Mouse (Mus musculus) limb, embryonic 10.5 days (tissue): Measurements from ENCODE around the gene Olfr609. TPM values are rescaled to one million over a fixed set of nuclear protein-coding genes. Genes with fewer than 3 reads are reported as not detected.
"Not testable (repeated sequence)": the region's sequence is repeated elsewhere in the genome, so short reads cannot be mapped to it uniquely, and the experiment has no call there.

ENCODE experiments used
- DNase-seq: peaks from one replicate; pipeline ENCODE4 v3.0.0-alpha.2; 2017; ENCODE audit warnings: low spot score
- H3K27ac ChIP-seq: fragments of 300-500 bp; sonication (generic); 2 replicates; pipeline ENCODE4 v1.5.1; 2016; ENCODE audit warnings: mild to moderate bottlenecking
- H3K27me3 ChIP-seq: fragments of 300-500 bp; sonication (generic); 2 replicates; pipeline ENCODE4 v1.6.1; 2016; ENCODE audit warnings: low read depth, mild to moderate bottlenecking; ENCODE audit not compliant: poor library complexity, severe bottlenecking
- H3K36me3 ChIP-seq: fragments of 300-500 bp; sonication (generic); 2 replicates; pipeline ENCODE4 v1.6.1; 2016; ENCODE audit warnings: mild to moderate bottlenecking, moderate library complexity
- H3K4me1 ChIP-seq: fragments of 300-500 bp; sonication (generic); 2 replicates; pipeline ENCODE4 v1.6.1; 2016
- H3K4me3 ChIP-seq: fragments of 300-500 bp; sonication (generic); 2 replicates; pipeline ENCODE4 v1.5.1; 2016; ENCODE audit warnings: mild to moderate bottlenecking, moderate library complexity
- H3K9me3 ChIP-seq: fragments of 300-500 bp; sonication (generic); replicated peaks from 2 replicates; pipeline ENCODE4 v1.6.1; 2016; ENCODE audit warnings: mild to moderate bottlenecking
- WGBS: fragments of 180-500 bp; shearing (Covaris S2); methylation state at CpG from one replicate; pipeline ENCODE4 v1.1.7; 2016; 5-methylcytosine and 5-hydroxymethylcytosine counted together
- polyA plus RNA-seq: library from polyadenylated mRNA; unstranded; fragments of >200 nt; fragmentation: Nextera tagmentation; extraction: Ambion mirVana; gene quantifications from 2 replicates; pipeline ENCODE4 v1.2.1, GENCODE M21; 2016

Olfr609 gene
- polyA plus RNA-seq = not detected in 2 replicates

DNA sequence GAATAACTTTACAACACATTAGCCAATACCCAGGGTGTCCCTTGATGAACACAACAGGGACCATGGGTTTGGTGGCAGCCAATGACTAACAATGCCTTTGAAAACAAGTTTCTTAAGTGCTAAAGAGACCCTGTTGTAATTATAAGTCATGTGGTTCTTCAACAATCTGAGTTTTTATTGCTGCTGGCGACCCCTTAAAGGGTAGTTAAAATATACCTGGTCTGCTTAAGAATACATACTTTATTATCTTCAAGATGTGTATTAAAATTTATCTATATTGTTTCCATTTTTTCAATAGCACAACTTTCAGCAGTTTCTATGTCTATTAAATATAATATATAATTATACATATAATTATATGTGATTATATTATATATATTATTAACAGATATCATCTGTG is at the start of gene Olfr609:
Gene Olfr609 (minus strand): TSS at position 101 of the 400 bp plus-strand sequence.
- H3K9me3 ChIP-seq = no peaks in the 10 kb centered on the region
- H3K27me3 ChIP-seq = no peaks in the 10 kb centered on the region
- no peak within 1 kb of the TSS for H3K27ac ChIP-seq
- DNase-seq = no peak
- no peaks in the 10 kb centered on the region for H3K4me1 ChIP-seq
- WGBS = 72% methylated on average over 1 of the region's 1 CpGs
- no peaks in the 10 kb centered on the region for H3K36me3 ChIP-seq
- H3K4me3 ChIP-seq = no peak within 1 kb of the TSS

DNA sequence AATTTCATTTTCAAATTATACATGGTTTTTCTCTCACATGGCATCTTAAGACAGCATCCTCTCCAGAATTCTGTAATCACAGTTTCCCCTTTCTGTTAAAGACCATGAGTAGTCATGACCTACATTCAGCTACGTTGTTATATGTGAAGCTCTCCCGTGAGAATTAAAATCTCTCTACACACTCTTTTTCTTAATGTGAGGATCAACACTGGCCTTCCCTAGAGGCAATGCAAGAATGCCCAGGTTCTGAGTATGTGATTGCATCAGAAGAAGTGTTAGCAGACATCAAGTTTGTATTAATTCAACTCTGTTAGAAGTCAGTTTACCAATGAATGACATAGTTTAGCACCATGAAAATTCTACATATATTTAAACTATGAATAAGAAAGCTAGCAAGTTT is 44.8 kb upstream of the Olfr609 start, which contains the start of gene Olfr612:
Gene Olfr612 (minus strand): TSS at position 101 of the 400 bp plus-strand sequence.
- not testable (repeated sequence) for H3K27ac ChIP-seq, H3K27me3 ChIP-seq, H3K4me1 ChIP-seq, DNase-seq, H3K9me3 ChIP-seq, H3K4me3 ChIP-seq, H3K36me3 ChIP-seq
- 93% methylated on average over 2 of the region's 2 CpGs for WGBS

DNA sequence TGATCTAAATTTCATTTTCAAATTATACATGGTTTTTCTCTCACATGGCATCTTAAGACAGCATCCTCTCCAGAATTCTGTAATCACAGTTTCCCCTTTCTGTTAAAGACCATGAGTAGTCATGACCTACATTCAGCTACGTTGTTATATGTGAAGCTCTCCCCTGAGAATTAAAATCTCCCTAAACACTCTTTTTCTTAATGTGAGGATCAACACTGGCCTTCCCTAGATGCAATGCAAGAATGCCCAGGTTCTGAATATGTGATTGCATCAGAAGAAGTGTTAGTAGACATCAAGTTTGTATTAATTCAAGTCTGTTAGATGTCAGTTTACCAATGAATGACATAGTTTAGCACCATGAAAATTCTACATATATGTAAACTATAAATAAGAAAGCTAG is 22.9 kb upstream of the Olfr609 start, which contains the start of gene Olfr611:
Gene Olfr611 (minus strand): TSS at position 101 of the 400 bp plus-strand sequence.
- not testable (repeated sequence) for H3K4me1 ChIP-seq, DNase-seq, H3K27ac ChIP-seq, H3K9me3 ChIP-seq, H3K27me3 ChIP-seq, H3K4me3 ChIP-seq, H3K36me3 ChIP-seq
- WGBS = 81% methylated on average over 1 of the region's 1 CpGs

DNA sequence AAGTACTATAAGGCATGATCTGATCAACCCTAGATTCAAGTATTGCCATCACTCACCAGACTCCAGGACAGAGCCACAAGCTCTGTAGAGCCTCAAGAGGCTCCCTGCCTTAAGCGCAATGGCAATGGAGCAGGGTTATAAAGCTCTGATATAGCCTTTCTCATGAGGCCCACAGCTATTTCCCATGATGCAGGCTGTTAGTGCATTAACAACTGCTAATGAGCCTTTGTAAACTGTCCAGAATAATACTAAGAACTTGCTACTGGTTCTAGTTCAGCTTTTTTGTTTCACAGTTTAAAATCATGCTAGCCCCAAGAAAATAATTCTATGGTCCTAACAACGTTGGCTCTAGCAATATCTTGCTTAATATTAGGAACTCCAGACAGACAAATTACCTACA is 14.2 kb upstream of the Olfr609 start, which contains the start of gene Olfr610:
Gene Olfr610 (minus strand): TSS at position 101 of the 400 bp plus-strand sequence.
- Histone ChIP-seq H3K9me3 (no peaks in the 10 kb centered on the region), H3K27me3 (no peaks in the 10 kb centered on the region), H3K27ac (no peak within 1 kb of the TSS), H3K4me3 (no peak within 1 kb of the TSS), H3K36me3 (no peaks in the 10 kb centered on the region), H3K4me1 (no peaks in the 10 kb centered on the region)
- 84% methylated on average over 2 of the region's 2 CpGs for WGBS
- no peak for DNase-seq

DNA sequence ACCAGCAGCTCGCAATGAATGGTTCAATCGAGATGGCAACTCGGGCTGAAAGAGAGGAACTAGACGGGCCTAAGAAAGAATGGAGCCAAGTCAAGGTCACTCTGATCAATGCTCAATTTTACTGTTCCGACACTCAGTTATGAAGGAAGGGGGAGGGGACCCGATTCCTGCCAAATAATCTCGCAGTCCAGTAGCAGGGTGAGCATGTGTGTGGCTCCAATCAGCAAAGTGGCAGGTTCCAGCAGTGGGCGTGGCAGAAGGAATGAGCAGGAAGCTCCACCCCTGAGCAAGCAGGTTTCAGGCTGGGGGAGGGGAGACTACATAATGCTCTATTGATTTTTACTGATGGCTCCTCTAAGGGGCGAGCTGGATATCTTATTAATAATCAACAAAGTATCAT is 20.8 kb downstream of the Olfr609 start:
- H3K27me3 ChIP-seq, H3K27ac ChIP-seq, H3K4me3 ChIP-seq, DNase-seq, H3K36me3 ChIP-seq, H3K9me3 ChIP-seq, H3K4me1 ChIP-seq: not testable (repeated sequence)
- 92% methylated on average over 9 of the region's 9 CpGs for WGBS

DNA sequence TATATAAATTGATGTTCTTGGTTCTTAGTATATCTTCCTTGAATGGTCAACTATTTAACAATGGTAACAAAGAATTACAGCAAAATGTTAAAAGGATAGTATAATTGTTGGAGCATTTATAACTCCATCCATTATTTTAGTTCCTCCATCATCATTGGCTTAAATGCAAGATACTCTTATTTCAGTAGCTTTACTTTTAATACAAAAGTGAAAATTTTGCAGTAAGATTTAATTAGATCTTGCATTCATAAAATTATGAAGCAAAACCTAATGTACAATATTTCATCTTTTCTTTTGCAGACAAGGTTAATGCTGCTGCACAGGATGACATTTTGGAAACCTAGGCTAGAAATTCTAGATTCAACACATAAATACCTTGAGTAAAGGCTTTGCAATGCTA is 28.3 kb downstream of the Olfr609 start, which contains the start of gene Olfr608:
Gene Olfr608 (plus strand): TSS at position 301 of the 400 bp plus-strand sequence.
- Histone ChIP-seq H3K36me3 (no peaks in the 10 kb centered on the region), H3K4me3 (no peak within 1 kb of the TSS), H3K9me3 (no peaks in the 10 kb centered on the region), H3K27ac (no peak within 1 kb of the TSS), H3K4me1 (no peaks in the 10 kb centered on the region), H3K27me3 (no peaks in the 10 kb centered on the region)
- DNase-seq = no peak

DNA sequence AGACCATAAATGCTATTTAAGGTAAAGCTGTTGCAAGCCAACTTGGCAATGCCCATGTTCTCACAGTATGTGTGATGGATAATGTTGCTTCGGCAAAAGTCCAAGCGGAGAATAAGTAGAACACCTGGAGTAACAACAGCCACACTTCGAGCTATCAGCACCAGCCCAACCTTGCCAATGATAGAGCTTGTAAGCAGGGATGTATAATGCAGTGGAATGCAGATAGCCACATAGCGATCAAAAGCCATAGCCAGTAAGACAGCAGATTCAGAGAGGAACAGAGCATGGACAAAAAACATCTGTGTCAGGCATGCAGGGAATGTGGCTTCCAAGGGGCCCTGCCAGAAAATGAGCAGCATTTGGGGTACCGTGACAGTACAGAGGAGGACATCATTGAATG is 37.3 kb downstream of the Olfr609 start:
- 94% methylated on average over 5 of the region's 5 CpGs for WGBS
- Histone ChIP-seq H3K4me1 (no peaks in the 10 kb centered on the region), H3K9me3 (no peaks in the 10 kb centered on the region), H3K27ac (no peak overlapping the region), H3K27me3 (no peaks in the 10 kb centered on the region), H3K4me3 (no peak overlapping the region), H3K36me3 (no peaks in the 10 kb centered on the region)
- DNase-seq = no peak

DNA sequence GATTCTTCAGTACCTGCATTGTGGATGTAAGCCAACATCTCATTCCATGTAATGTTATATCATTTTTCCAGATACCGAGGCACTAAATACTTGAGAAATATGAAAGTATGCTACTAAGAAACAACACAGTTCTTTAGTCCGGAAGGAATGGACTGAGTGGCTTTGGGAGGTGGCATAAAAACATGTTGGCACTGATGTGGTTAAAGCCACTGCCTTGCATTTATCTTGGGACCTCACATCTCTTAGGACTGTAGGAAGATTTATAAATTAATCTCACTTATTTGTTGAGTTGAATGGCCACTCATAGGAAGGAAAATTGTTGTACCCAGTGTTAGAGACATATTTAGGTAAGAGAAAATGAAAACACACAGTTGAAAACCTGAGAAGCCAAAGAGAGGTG is 49.1 kb downstream of the Olfr609 start, which contains the start of gene Olfr606:
Gene Olfr606 (plus strand): TSS at position 301 of the 400 bp plus-strand sequence.
- H3K27ac ChIP-seq = no peak within 1 kb of the TSS
- WGBS = 94% methylated on average over 2 of the region's 2 CpGs
- H3K9me3 ChIP-seq = no peaks in the 10 kb centered on the region
- H3K4me3 ChIP-seq = no peak within 1 kb of the TSS
- no peak for DNase-seq
- no peaks in the 10 kb centered on the region for H3K27me3 ChIP-seq
- H3K4me1 ChIP-seq = no peaks in the 10 kb centered on the region
- no peaks in the 10 kb centered on the region for H3K36me3 ChIP-seq

DNA sequence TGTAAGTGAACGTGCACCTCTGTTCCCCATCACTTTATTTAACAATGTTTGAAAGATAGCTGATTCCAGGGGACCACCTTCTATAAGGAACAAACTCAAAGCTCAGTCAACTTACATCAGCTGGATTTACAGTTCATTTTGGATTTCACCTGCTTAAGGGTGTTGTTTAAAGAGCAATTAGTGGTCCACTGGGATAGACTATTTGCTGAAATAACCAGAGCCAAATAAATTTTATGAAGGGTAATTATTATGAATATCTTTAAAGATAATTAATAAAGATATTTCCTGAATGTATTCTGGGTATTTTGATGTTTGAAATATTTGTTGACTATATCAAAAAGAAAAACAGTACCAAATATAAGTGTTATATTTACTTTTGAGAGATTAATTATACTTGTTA is 52.5 kb downstream of the Olfr609 start, which contains the start of gene Olfr605:
Gene Olfr605 (minus strand): TSS at position 101 of the 400 bp plus-strand sequence.
- no peak for DNase-seq
- H3K9me3 ChIP-seq = no peaks in the 10 kb centered on the region
- no peak within 1 kb of the TSS for H3K27ac ChIP-seq
- no peaks in the 10 kb centered on the region for H3K4me1 ChIP-seq
- H3K27me3 ChIP-seq = no peaks in the 10 kb centered on the region
- H3K4me3 ChIP-seq = no peak within 1 kb of the TSS
- no peaks in the 10 kb centered on the region for H3K36me3 ChIP-seq
- WGBS = 97% methylated on average over 1 of the region's 1 CpGs

Other genes starting within 250 kb of the Olfr609 start
- gene Usp17ld, start 245.6 kb downstream of the Olfr609 start, polyA plus RNA-seq = not detected in 2 replicates
- gene Olfr596, start 192.4 kb downstream of the Olfr609 start, polyA plus RNA-seq = not detected in 2 replicates
- not detected in 2 replicates for gene Olfr597, start 181.7 kb downstream of the Olfr609 start, polyA plus RNA-seq
- gene Olfr598, start 174.5 kb downstream of the Olfr609 start, polyA plus RNA-seq = not detected in 2 replicates
- gene Olfr599, start 162.1 kb downstream of the Olfr609 start, polyA plus RNA-seq = not detected in 2 replicates
- not detected in 2 replicates for gene Olfr600, start 148.4 kb downstream of the Olfr609 start, polyA plus RNA-seq
- gene Olfr601, start 135.4 kb downstream of the Olfr609 start, polyA plus RNA-seq = not detected in 2 replicates
- not detected in 2 replicates for gene Olfr603, start 111.9 kb downstream of the Olfr609 start, polyA plus RNA-seq
- 0.08 TPM in 1 of 2 replicates, not detected in the other for gene Usp17lc, start 83.0 kb downstream of the Olfr609 start, polyA plus RNA-seq
- gene Olfr605, start 52.6 kb downstream of the Olfr609 start, polyA plus RNA-seq = not detected in 2 replicates
- not detected in 2 replicates for gene Olfr606, start 49.0 kb downstream of the Olfr609 start, polyA plus RNA-seq
- gene Olfr607, start 33.9 kb downstream of the Olfr609 start, polyA plus RNA-seq = not detected in 2 replicates
- gene Olfr608, start 28.2 kb downstream of the Olfr609 start, polyA plus RNA-seq = not detected in 2 replicates
- gene Olfr610, start 14.1 kb upstream of the Olfr609 start, polyA plus RNA-seq = not detected in 2 replicates
- gene Olfr611, start 22.8 kb upstream of the Olfr609 start, polyA plus RNA-seq = not detected in 2 replicates
- not detected in 2 replicates for gene Olfr612, start 44.7 kb upstream of the Olfr609 start, polyA plus RNA-seq
- gene Olfr613, start 50.0 kb upstream of the Olfr609 start, polyA plus RNA-seq = not detected in 2 replicates
- gene Olfr615, start 58.0 kb upstream of the Olfr609 start, polyA plus RNA-seq = not detected in 2 replicates
- not detected in 2 replicates for gene Olfr616, start 71.1 kb upstream of the Olfr609 start, polyA plus RNA-seq
- gene Olfr617, start 75.0 kb upstream of the Olfr609 start, polyA plus RNA-seq = not detected in 2 replicates
- not detected in 2 replicates for gene Olfr618, start 92.0 kb upstream of the Olfr609 start, polyA plus RNA-seq
- gene Olfr619, start 102.5 kb upstream of the Olfr609 start, polyA plus RNA-seq = not detected in 2 replicates
- not detected in 2 replicates for gene Olfr620, start 114.5 kb upstream of the Olfr609 start, polyA plus RNA-seq
- not detected in 2 replicates for gene Olfr622, start 144.6 kb upstream of the Olfr609 start, polyA plus RNA-seq
- gene Olfr623, start 165.6 kb upstream of the Olfr609 start, polyA plus RNA-seq = not detected in 2 replicates
- gene Olfr624, start 173.1 kb upstream of the Olfr609 start, polyA plus RNA-seq = 0.04 and 0.06 TPM in 2 replicates
- gene Olfr625-ps1, start 184.7 kb upstream of the Olfr609 start, polyA plus RNA-seq = not detected in 2 replicates
- gene Olfr243, start 216.6 kb upstream of the Olfr609 start, polyA plus RNA-seq = not detected in 2 replicates
- not detected in 2 replicates for gene Olfr628, start 232.3 kb upstream of the Olfr609 start, polyA plus RNA-seq
- gene Olfr629, start 246.9 kb upstream of the Olfr609 start, polyA plus RNA-seq = not detected in 2 replicates